Mouse (Mus musculus): ENCODE results near the gene Scap.

DNA sequence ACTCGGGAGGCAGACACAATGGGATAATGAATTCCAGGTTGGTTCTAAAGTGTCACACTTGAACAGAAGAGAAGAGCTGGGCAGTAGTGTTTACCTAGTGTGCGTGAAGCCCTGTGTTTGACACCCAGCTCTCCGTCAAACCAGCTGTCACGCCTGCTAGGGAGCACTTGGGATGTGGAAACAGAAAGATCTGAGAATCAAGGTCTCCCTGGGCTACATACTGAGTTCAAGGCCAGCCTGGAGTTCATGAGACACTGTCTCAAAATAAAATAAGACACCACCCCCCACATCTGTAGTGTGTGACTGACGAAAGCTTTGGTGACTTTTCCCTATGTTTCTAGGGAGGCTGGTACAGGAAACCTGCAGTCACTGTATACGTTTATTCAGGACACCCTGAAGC is 17.7 kb upstream of the Scap start:
- TF ChIP-seq CTCF (IDR thresholded peaks at IDR 0.05; ENCODE audit: insufficient read depth, low read depth, low read length), result no peak
- no peak for TF ChIP-seq POLR2A (IDR thresholded peaks at IDR 0.05; ENCODE audit: insufficient read depth, low read depth, low read length)

Data from olfactory bulb, adult 2 months (tissue).